Mouse (Mus musculus) midbrain, embryonic 16.5 days (tissue): ENCODE results near the gene Crip1. TPM values are rescaled to one million over a fixed set of nuclear protein-coding genes. Genes with fewer than 3 reads are reported as not detected.

ENCODE experiments used
- ATAC-seq: fragments of 200-750 bp; cut with Nextera tagmentation; 2 replicates; pipeline ENCODE4 v1.8.0; 2017; ENCODE audit warnings: moderate TSS enrichment
- H3K27ac ChIP-seq: fragments of 300-500 bp; sonication (generic); 2 replicates; pipeline ENCODE4 v1.5.1; 2014; ENCODE audit warnings: mild to moderate bottlenecking, low read length, mixed read lengths
- H3K27me3 ChIP-seq: fragments of 300-500 bp; sonication (generic); 2 replicates; pipeline ENCODE4 v1.6.1; 2014; ENCODE audit warnings: low read depth, low read length, mixed read lengths; ENCODE audit not compliant: control insufficient read depth, insufficient read depth
- H3K36me3 ChIP-seq: fragments of 300-500 bp; sonication (generic); 2 replicates; pipeline ENCODE4 v1.6.1; 2014; ENCODE audit warnings: mild to moderate bottlenecking, low read length, moderate library complexity, mixed read lengths; ENCODE audit not compliant: control insufficient read depth, insufficient read depth
- H3K4me1 ChIP-seq: fragments of 300-500 bp; sonication (generic); 2 replicates; pipeline ENCODE4 v1.6.1; 2014; ENCODE audit warnings: mild to moderate bottlenecking, low read length, mixed read lengths; ENCODE audit not compliant: control insufficient read depth, insufficient read depth
- H3K4me2 ChIP-seq: fragments of 300-500 bp; sonication (generic); 2 replicates; pipeline ENCODE4 v1.6.1; 2014; ENCODE audit warnings: mild to moderate bottlenecking, low read length, mixed read lengths
- H3K4me3 ChIP-seq: fragments of 300-500 bp; sonication (generic); 2 replicates; pipeline ENCODE4 v1.5.1; 2014; ENCODE audit warnings: low read depth, mild to moderate bottlenecking, low read length, moderate library complexity, mixed read lengths
- H3K9ac ChIP-seq: fragments of 300-500 bp; sonication (generic); 2 replicates; pipeline ENCODE4 v1.6.1; 2014; ENCODE audit warnings: low read depth, low read length, mixed read lengths
- H3K9me3 ChIP-seq: fragments of 300-500 bp; sonication (generic); replicated peaks from 2 replicates; pipeline ENCODE4 v1.6.1; 2014; ENCODE audit warnings: mild to moderate bottlenecking, low read length, mixed read lengths; ENCODE audit not compliant: control insufficient read depth, poor library complexity, severe bottlenecking
- WGBS: fragments of 180-500 bp; shearing (Covaris S2); extraction: QIAGEN DNeasy Blood & Tissue Kit; methylation state at CpG from one replicate; pipeline ENCODE4 v1.1.7; 2014; 5-methylcytosine and 5-hydroxymethylcytosine counted together
- polyA plus RNA-seq: library from polyadenylated mRNA; unstranded; fragments of >200 nt; fragmentation: Nextera tagmentation; extraction: Ambion mirVana; gene quantifications from 2 replicates; pipeline ENCODE4 v1.2.1, GENCODE M21; 2015

The Crip1 gene
- polyA plus RNA-seq, 1 experiment from 2014 or later = 16.8 TPM

DNA sequence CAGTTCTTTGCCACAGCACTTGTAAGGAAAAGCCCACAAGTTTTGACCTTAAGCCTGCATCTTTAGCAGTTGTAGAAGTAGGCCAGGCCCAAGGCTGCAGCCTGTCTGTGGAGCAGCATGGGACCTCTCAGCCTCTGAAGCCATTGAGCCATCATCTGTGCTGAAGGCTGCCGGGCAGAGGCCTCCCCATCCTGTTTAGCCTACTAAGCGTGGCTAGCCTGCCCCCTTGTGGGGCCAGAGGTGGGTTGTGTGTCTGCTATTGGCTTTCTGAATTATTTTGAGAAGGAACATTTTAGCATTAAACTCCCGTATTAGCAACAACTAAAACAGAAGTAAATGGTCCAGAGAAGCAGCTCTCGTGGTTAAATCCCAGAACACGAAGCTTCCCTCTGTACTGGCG, 43.7 kb upstream of the Crip1 start:
- Histone ChIP-seq H3K4me1 (peaks cover 25% of the 10 kb centered on the region), H3K9me3 (no peaks in the 10 kb centered on the region; the same call in 1 of the 2 replicates), H3K9ac (peak overlapping the region; percentile 16; the same call in 1 of the 2 replicates), H3K27me3 (no peaks in the 10 kb centered on the region), H3K4me3 (no peak overlapping the region), H3K4me2 (no peak overlapping the region), H3K36me3 (no peaks in the 10 kb centered on the region), H3K27ac (no peak overlapping the region)
- ATAC-seq = peak; percentile 29; the same call in 1 of the 2 replicates
- WGBS = 53% methylated on average over 6 of the region's 6 CpGs

- H3K4me1 ChIP-seq = peaks cover 20% of the 10 kb centered on the region
- 83% methylated on average over 8 of the region's 8 CpGs for WGBS
- H3K27me3 ChIP-seq = no peaks in the 10 kb centered on the region
Measured at GRCm38 (mm10) chr12:113103846-113104451, 42.2 kb upstream of the Crip1 start.

GRCm38 (mm10) chr12:113106386-113106785, 39.7 kb upstream of the Crip1 start:
- no peak for ATAC-seq
- no peak overlapping the region for H3K4me3 ChIP-seq
- no peak overlapping the region for H3K27ac ChIP-seq
- H3K9ac ChIP-seq = no peak overlapping the region
- H3K27me3 ChIP-seq = no peaks in the 10 kb centered on the region
- H3K4me2 ChIP-seq = no peak overlapping the region
- no peaks in the 10 kb centered on the region for H3K36me3 ChIP-seq
- no peaks in the 10 kb centered on the region; the same call in 1 of the 2 replicates for H3K4me1 ChIP-seq
- H3K9me3 ChIP-seq = no peaks in the 10 kb centered on the region; the same call in 1 of the 2 replicates
- 91% methylated on average over 6 of the region's 6 CpGs for WGBS

More at GRCm38 (mm10) chr12:113103846-113104451, 42.2 kb upstream of the Crip1 start:
- ATAC-seq = no peak
- H3K9ac ChIP-seq = no peak overlapping the region
- H3K4me3 ChIP-seq = no peak overlapping the region
- no peak overlapping the region for H3K4me2 ChIP-seq
- H3K36me3 ChIP-seq = no peaks in the 10 kb centered on the region
- no peak overlapping the region for H3K27ac ChIP-seq
- no peaks in the 10 kb centered on the region; the same call in 1 of the 2 replicates for H3K9me3 ChIP-seq

- Histone ChIP-seq H3K4me1 (no peaks in the 10 kb centered on the region; the same call in 1 of the 2 replicates), H3K27me3 (no peaks in the 10 kb centered on the region), H3K9ac (no peak overlapping the region), H3K4me3 (no peak overlapping the region), H3K9me3 (no peaks in the 10 kb centered on the region; the same call in 1 of the 2 replicates), H3K36me3 (no peaks in the 10 kb centered on the region), H3K27ac (no peak overlapping the region), H3K4me2 (no peak overlapping the region)
- 91% methylated on average over 4 of the region's 4 CpGs for WGBS
- no peak for ATAC-seq
Measured at GRCm38 (mm10) chr12:113107431-113108124, 38.5 kb upstream of the Crip1 start.

- H3K4me1 ChIP-seq = no peaks in the 10 kb centered on the region
- peak; percentile 9; the same call in 1 of the 2 replicates for ATAC-seq
- H3K36me3 ChIP-seq = no peaks in the 10 kb centered on the region
- no peak overlapping the region for H3K27ac ChIP-seq
- H3K4me3 ChIP-seq = no peak overlapping the region
- no peak overlapping the region for H3K9ac ChIP-seq
- no peak overlapping the region for H3K4me2 ChIP-seq
- no peaks in the 10 kb centered on the region for H3K27me3 ChIP-seq
- H3K9me3 ChIP-seq = no peaks in the 10 kb centered on the region; the same call in 1 of the 2 replicates
- WGBS = 83% methylated on average over 17 of the region's 17 CpGs
Measured at GRCm38 (mm10) chr12:113108528-113109283, 37.4 kb upstream of the Crip1 start.

DNA sequence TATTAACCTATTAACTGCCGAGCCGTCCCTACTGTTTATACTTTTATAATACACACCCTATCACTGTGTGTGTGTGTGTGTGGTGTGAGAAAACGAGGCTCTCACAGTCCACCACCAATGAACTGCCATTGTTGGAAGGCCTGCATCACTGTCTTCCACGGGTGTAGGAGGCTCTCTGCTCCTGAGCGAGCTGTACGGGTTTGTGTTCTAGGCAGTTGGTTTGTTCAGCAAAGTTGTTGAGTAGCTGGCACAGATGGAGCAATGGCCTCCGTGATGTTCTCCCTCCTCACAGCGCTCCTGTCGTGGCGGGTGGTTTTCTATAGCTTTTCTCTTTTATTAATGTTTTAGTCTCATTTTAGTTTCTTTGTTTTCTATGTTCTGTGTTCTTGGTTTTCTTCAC, 36.3 kb upstream of the Crip1 start:
- Histone ChIP-seq H3K36me3 (0 out of 2 replicates have a peak, but pooled peaks cover 5% of the 10 kb centered on the region), H3K27me3 (no peaks in the 10 kb centered on the region), H3K4me2 (no peak overlapping the region), H3K4me3 (no peak overlapping the region), H3K4me1 (no peaks in the 10 kb centered on the region), H3K27ac (no peak overlapping the region), H3K9ac (no peak overlapping the region), H3K9me3 (no peaks in the 10 kb centered on the region; the same call in 1 of the 2 replicates)
- 86% methylated on average over 10 of the region's 10 CpGs for WGBS
- ATAC-seq = no peak

DNA sequence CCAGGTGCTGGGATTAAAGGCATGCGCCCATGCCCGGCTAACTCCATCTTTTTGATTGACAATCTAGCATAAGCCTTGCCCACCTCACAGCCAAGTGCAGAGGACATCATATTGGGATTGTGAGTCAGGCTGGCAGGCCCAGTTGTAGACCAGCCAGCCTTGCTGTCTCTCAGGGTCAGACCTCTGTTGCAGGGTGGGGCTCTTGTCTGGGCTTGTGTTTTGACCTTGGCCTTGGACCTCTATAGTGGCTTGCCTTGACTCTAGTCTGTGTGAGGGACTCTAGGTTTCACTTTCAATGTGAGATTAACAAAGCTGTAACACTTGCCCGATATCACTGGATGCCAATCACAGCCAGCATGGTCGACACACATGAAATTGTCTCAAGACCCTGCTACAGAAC, 32.0 kb upstream of the Crip1 start:
- no peak for ATAC-seq
- Histone ChIP-seq H3K36me3 (peaks cover 13% of the 10 kb centered on the region), H3K9me3 (no peaks in the 10 kb centered on the region)

GRCm38 (mm10) chr12:113114856-113115538, 31.1 kb upstream of the Crip1 start:
- Histone ChIP-seq H3K4me2 (no peak overlapping the region), H3K9me3 (no peaks in the 10 kb centered on the region), H3K36me3 (peaks cover 13% of the 10 kb centered on the region), H3K4me3 (no peak overlapping the region), H3K4me1 (no peaks in the 10 kb centered on the region), H3K9ac (no peak overlapping the region), H3K27me3 (no peaks in the 10 kb centered on the region), H3K27ac (no peak overlapping the region)
- WGBS = 89% methylated on average over 16 of the region's 16 CpGs
- ATAC-seq = no peak

More for the DNA sequence above, 32.0 kb upstream of the Crip1 start:
- Histone ChIP-seq H3K9ac (no peak overlapping the region), H3K27me3 (no peaks in the 10 kb centered on the region), H3K27ac (no peak overlapping the region), H3K4me3 (no peak overlapping the region), H3K4me2 (no peak overlapping the region), H3K4me1 (no peaks in the 10 kb centered on the region)
- 90% methylated on average over 4 of the region's 4 CpGs for WGBS
